Mouse (Mus musculus) stomach, embryonic 14.5 days (tissue): ENCODE data around the gene Slc51a. TPM values are rescaled to one million over a fixed set of nuclear protein-coding genes. Genes with fewer than 3 reads are reported as not detected.

Source experiments
- ATAC-seq: fragments of 200-750 bp; cut with Nextera tagmentation; 2 replicates; pipeline ENCODE4 v1.8.0; 2017; ENCODE audit warnings: low read depth, moderate TSS enrichment; ENCODE audit not compliant: insufficient number of reproducible peaks, insufficient read depth, low FRiP score
- H3K27ac ChIP-seq: fragments of 300-500 bp; sonication (generic); 2 replicates; pipeline ENCODE4 v1.5.1; 2014; ENCODE audit warnings: mild to moderate bottlenecking, low read length, moderate library complexity, mixed read lengths
- H3K27me3 ChIP-seq: fragments of 300-500 bp; sonication (generic); 2 replicates; pipeline ENCODE4 v1.6.1; 2014; ENCODE audit warnings: low read length, control low read depth, mixed read lengths; ENCODE audit not compliant: control insufficient read depth, insufficient read depth
- H3K36me3 ChIP-seq: fragments of 300-500 bp; sonication (generic); 2 replicates; pipeline ENCODE4 v1.6.1; 2014; ENCODE audit warnings: mild to moderate bottlenecking, control low read depth, low read length, moderate library complexity, mixed read lengths; ENCODE audit not compliant: control insufficient read depth, insufficient read depth
- H3K4me1 ChIP-seq: fragments of 300-500 bp; sonication (generic); 2 replicates; pipeline ENCODE4 v1.6.1; 2014; ENCODE audit warnings: low read length, control low read depth, mixed read lengths; ENCODE audit not compliant: control insufficient read depth, insufficient read depth
- H3K4me2 ChIP-seq: fragments of 300-500 bp; sonication (generic); replicated peaks from 2 replicates; pipeline ENCODE4 v1.6.1; 2014; ENCODE audit warnings: low read depth, low read length, control low read depth
- H3K4me3 ChIP-seq: fragments of 300-500 bp; sonication (generic); 2 replicates; pipeline ENCODE4 v1.5.1; 2014; ENCODE audit warnings: low read depth, low read length, control low read depth
- H3K9ac ChIP-seq: fragments of 300-500 bp; sonication (generic); replicated peaks from 2 replicates; pipeline ENCODE4 v1.6.1; 2014; ENCODE audit warnings: low read depth, mild to moderate bottlenecking, control low read depth, low read length, moderate library complexity, mixed read lengths
- H3K9me3 ChIP-seq: fragments of 300-500 bp; sonication (generic); 2 replicates; pipeline ENCODE4 v1.6.1; 2016; ENCODE audit warnings: low read depth, low read length, control low read depth; ENCODE audit not compliant: control insufficient read depth
- WGBS: fragments of 180-500 bp; shearing (Covaris S2); extraction: QIAGEN DNeasy Blood & Tissue Kit; methylation state at CpG from one replicate; pipeline ENCODE4 v1.1.7; 2014; 5-methylcytosine and 5-hydroxymethylcytosine counted together
- polyA plus RNA-seq: library from polyadenylated mRNA; unstranded; fragments of >200 nt; fragmentation: Nextera tagmentation; extraction: Ambion mirVana; gene quantifications from 2 replicates; pipeline ENCODE4 v1.2.1, GENCODE M21; 2014

Slc51a gene
- polyA plus RNA-seq, 1 experiment from 2014 or later, result 2.7 TPM

DNA sequence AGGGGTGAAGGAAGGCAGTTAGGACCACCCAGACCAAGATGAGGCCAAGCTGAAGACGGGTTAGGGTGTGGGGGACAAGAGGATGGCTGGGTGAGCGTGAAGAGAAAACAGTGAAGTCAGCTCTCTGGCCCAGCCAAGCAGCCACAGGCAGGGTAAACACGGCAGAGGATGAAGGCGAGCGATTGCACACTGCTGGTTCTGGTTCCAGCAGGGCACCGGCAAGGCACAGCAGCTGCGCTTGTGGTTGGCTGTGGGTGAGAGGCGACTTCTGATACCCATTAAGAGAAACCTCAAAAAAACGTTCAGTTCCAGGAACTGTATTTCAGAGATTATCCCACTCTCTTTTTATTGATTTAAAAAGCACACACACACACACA lies 32.7 kb upstream of the Slc51a start:
- H3K9me3 ChIP-seq, result no peaks in the 10 kb centered on the region
- H3K9ac ChIP-seq, result no peak overlapping the region
- H3K27me3 ChIP-seq, result no peaks in the 10 kb centered on the region
- H3K27ac ChIP-seq, result no peak overlapping the region; the same call in 1 of the 2 replicates
- no peak for ATAC-seq
- 42% methylated on average over 9 of the region's 9 CpGs for WGBS
- peaks cover 16% of the 10 kb centered on the region; the same call in 1 of the 2 replicates for H3K4me1 ChIP-seq
- no peak overlapping the region for H3K4me2 ChIP-seq
- H3K36me3 ChIP-seq, result no peaks in the 10 kb centered on the region
- no peak overlapping the region for H3K4me3 ChIP-seq

DNA sequence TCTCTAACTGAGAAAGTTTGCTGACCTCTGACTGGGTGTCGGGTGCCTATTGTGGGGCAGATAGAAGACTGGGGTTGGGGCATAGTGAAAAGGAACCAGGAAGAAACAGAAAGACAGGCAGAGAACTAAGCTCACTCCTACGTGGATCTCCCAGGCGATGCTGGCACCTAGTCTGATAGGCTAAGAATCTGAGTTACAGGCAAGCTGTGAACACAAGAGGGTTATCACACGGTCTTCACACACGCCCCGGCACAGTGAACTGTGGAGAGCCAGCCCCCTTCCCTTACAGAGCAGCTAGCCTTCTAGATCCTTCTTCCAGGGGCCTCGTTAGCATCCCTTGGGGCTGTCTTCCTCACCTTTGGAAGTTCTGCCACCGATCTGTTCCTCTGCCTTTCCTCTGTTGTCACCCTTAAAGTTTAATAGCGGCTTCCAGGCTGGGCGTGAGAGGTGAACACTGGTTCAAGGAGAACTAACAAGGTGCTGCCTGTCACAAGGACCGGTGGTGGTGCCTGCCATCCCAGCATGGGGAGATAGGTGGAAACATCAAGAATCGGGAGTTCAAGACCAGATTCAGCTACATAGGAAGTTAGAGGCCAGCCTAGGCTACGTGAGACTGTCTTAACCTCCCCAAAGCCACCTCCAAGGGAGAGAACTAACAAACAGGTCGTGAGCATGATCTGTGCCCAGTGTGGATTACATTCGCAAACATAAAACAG lies 32.1 kb upstream of the Slc51a start:
- Histone ChIP-seq H3K27ac (no peak overlapping the region), H3K4me1 (peaks cover 16% of the 10 kb centered on the region; the same call in 1 of the 2 replicates), H3K9me3 (no peaks in the 10 kb centered on the region), H3K4me2 (no peak overlapping the region), H3K9ac (no peak overlapping the region), H3K4me3 (no peak overlapping the region), H3K36me3 (no peaks in the 10 kb centered on the region), H3K27me3 (no peaks in the 10 kb centered on the region)
- no peak for ATAC-seq
- WGBS, result 81% methylated on average over 15 of the region's 15 CpGs

GRCm38 (mm10) chr16:32517785-32518481 lies 30.3 kb upstream of the Slc51a start:
- Histone ChIP-seq H3K4me3 (no peak overlapping the region), H3K27me3 (no peaks in the 10 kb centered on the region), H3K4me1 (peaks cover 12% of the 10 kb centered on the region; the same call in 1 of the 2 replicates), H3K4me2 (no peak overlapping the region), H3K36me3 (no peaks in the 10 kb centered on the region), H3K9me3 (no peaks in the 10 kb centered on the region), H3K9ac (no peak overlapping the region), H3K27ac (no peak overlapping the region)
- ATAC-seq, result no peak
- 87% methylated on average over 12 of the region's 12 CpGs for WGBS

DNA sequence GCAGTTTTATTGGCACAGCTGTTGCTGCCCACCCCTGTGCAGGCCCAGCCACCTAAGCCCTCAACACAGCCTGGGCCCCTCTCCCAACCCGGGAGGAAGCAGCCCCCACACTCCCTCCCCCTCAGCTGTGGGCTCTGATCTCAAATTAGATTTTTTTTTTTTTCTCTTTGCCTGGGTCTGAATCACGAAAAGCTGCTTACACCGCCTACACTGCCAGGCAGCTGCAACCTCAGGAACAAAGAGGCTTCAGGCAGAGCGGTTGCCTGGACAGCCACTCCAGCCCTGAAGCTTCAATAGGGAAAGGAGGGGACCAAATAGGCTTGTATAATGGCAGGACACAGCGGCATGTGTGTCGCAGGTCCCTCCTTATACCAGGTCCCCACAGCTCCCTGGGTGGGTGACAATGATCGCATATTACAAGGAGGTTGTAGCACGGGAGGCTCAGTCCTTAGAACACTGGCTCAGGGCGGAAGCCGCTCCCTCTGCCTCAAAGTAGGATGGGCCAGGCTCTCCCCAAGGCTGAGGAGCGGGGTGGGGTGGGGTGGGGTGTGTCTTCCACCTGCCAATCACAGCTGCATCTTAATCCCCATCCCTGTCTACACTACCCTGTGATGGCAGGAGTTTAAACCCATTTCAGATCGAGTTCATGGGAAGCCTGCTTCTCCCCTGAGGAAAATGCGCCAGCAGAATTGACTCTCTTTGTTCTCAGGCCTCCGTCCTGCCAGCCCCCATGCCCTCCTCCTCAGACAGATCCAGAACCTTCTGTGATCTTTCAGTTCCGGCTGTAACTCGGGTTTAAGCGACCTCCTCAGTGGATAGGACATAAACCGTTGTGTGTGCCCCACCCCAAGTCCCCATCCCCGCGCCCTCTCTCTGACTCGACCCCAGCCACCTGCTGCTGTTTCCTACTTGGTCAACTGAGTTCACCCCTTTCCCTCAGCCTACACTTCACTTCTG lies 28.6 kb upstream of the Slc51a start:
- H3K4me1 ChIP-seq, result peaks cover 15% of the 10 kb centered on the region; the same call in 1 of the 2 replicates
- H3K27me3 ChIP-seq, result no peaks in the 10 kb centered on the region
- H3K4me2 ChIP-seq, result peak overlapping the region; percentile 29
- peak overlapping the region; percentile 78; the same call in 1 of the 2 replicates for H3K27ac ChIP-seq
- H3K36me3 ChIP-seq, result no peaks in the 10 kb centered on the region
- H3K9me3 ChIP-seq, result no peaks in the 10 kb centered on the region
- H3K4me3 ChIP-seq, result no peak overlapping the region
- 0 out of 2 replicates have a peak overlapping the region, but pooled peaks have one; percentile 28 for H3K9ac ChIP-seq
- peak; percentile 84; the same call in 1 of the 2 replicates for ATAC-seq
- 22% methylated on average over 21 of the region's 21 CpGs for WGBS

- H3K4me1 ChIP-seq, result peaks cover 12% of the 10 kb centered on the region; the same call in 1 of the 2 replicates
- no peak overlapping the region for H3K27ac ChIP-seq
- no peak overlapping the region for H3K4me3 ChIP-seq
- H3K9ac ChIP-seq, result no peak overlapping the region
- H3K4me2 ChIP-seq, result no peak overlapping the region
- no peak for ATAC-seq
- WGBS, result 95% methylated on average over 6 of the region's 6 CpGs
- H3K9me3 ChIP-seq, result no peaks in the 10 kb centered on the region
- H3K27me3 ChIP-seq, result no peaks in the 10 kb centered on the region
- no peaks in the 10 kb centered on the region for H3K36me3 ChIP-seq
Observed at GRCm38 (mm10) chr16:32513948-32514347, 26.3 kb upstream of the Slc51a start.

- 80% methylated on average over 6 of the region's 6 CpGs for WGBS
- Histone ChIP-seq H3K4me3 (no peak overlapping the region), H3K27me3 (no peaks in the 10 kb centered on the region), H3K9me3 (no peaks in the 10 kb centered on the region), H3K27ac (peak overlapping the region; percentile 53; the same call in 1 of the 2 replicates), H3K4me1 (peaks cover 14% of the 10 kb centered on the region; the same call in 1 of the 2 replicates), H3K9ac (no peak overlapping the region), H3K36me3 (no peaks in the 10 kb centered on the region), H3K4me2 (no peak overlapping the region)
- ATAC-seq, result no peak
Observed at GRCm38 (mm10) chr16:32513401-32513800, 25.7 kb upstream of the Slc51a start.

DNA sequence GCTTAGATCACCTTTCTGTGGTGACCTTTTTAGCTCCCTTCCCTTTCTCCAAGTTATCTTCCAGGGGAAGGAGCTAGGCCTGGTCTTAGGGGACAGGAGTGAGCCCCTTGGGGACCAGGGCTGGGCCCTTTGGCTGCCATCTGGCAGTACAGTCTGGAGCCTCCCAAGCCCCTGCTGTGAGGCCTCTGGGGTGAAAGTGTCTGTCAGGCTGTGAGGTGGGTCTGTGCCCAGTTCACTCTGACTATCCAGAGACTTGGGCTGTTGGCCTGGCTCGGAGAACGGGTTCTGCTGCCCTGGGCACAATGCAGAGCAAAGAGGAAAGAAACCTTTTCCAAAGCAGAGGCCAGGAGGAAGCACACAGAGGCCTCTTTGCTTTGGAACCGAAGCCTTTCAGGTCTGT lies 25.2 kb upstream of the Slc51a start:
- no peak overlapping the region for H3K4me3 ChIP-seq
- peak overlapping the region; percentile 53; the same call in 1 of the 2 replicates for H3K27ac ChIP-seq
- H3K9me3 ChIP-seq, result no peaks in the 10 kb centered on the region
- no peaks in the 10 kb centered on the region for H3K36me3 ChIP-seq
- 61% methylated on average over 3 of the region's 3 CpGs for WGBS
- no peak for ATAC-seq
- H3K27me3 ChIP-seq, result no peaks in the 10 kb centered on the region
- H3K4me2 ChIP-seq, result no peak overlapping the region
- no peak overlapping the region for H3K9ac ChIP-seq
- peaks cover 14% of the 10 kb centered on the region; the same call in 1 of the 2 replicates for H3K4me1 ChIP-seq
